Mouse (Mus musculus): ENCODE results near the gene Tmem30c. TPM values are rescaled to one million over a fixed set of nuclear protein-coding genes. Genes with fewer than 3 reads are reported as not detected.

The Tmem30c gene
- polyA plus RNA-seq, 1 experiment, result 1.1 TPM

DNA sequence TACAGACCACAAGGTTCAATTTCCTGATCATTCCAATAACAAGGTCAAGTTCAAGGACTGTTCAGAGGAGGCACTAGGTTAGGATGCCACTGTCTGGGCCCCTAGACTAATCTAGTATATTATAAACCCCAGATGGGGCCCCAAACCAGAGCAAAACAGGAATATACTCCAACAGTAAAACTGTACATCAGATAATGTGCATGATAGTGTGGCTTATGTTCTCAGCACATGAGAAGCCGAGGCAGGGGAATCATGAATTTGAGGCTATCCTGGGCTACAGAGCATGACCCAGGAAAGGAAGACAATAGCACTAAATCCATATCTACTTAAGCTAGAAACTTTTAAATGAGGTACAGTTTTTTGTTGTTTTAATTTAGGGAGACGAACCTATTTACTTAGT is 19.5 kb upstream of the Tmem30c start:
- Histone ChIP-seq H3K4me3 (replicated peaks; ENCODE audit: insufficient read depth, low read depth, low read length) (no peak overlapping the region), H3K27ac (ENCODE audit: insufficient read depth, low read length) (no peak overlapping the region), H3K4me1 (ENCODE audit: control insufficient read depth, insufficient read depth, low read length) (no peaks in the 10 kb centered on the region), H3K27me3 (ENCODE audit: control insufficient read depth, insufficient read depth, low read length) (no peaks in the 10 kb centered on the region)
- no peak for DNase-seq
- TF ChIP-seq CTCF (IDR thresholded peaks at IDR 0.05; ENCODE audit: borderline replicate concordance, insufficient read depth, low read depth, low read length), result no peak
- no peak for TF ChIP-seq POLR2A (IDR thresholded peaks at IDR 0.05; ENCODE audit: borderline replicate concordance, insufficient read depth, low read length)
- WGBS, result 92% methylated on average over 2 of the region's 2 CpGs

DNA sequence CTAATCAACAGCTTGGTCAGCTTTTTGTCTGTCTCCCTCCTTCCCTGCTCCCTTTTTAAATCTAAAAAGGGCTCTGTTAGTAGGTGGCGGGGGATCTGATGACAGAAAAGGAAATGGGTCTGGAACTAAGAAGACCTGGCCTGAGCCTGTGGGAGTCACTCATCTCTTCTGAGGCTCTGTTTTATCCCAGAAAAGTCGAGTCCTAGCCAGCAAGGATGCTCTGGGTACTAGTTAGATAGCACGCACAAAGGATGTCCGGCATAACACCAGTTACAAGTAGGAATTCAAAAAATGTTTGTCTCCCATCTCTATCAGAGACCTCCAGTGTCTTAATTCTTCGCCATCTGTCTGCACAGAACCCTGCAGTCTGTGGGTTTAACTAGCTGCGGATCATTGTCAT is 12.8 kb upstream of the Tmem30c start:
- Histone ChIP-seq H3K27ac (ENCODE audit: insufficient read depth, low read length) (no peak overlapping the region), H3K4me3 (replicated peaks; ENCODE audit: insufficient read depth, low read depth, low read length) (no peak overlapping the region), H3K27me3 (ENCODE audit: control insufficient read depth, insufficient read depth, low read length) (no peaks in the 10 kb centered on the region), H3K4me1 (ENCODE audit: control insufficient read depth, insufficient read depth, low read length) (no peaks in the 10 kb centered on the region)
- DNase-seq, result no peak
- TF ChIP-seq POLR2A (IDR thresholded peaks at IDR 0.05; ENCODE audit: borderline replicate concordance, insufficient read depth, low read length) (no peak), CTCF (IDR thresholded peaks at IDR 0.05; ENCODE audit: borderline replicate concordance, insufficient read depth, low read depth, low read length) (no peak)
- WGBS, result 86% methylated on average over 6 of the region's 6 CpGs

- no peaks in the 10 kb centered on the region for H3K27me3 ChIP-seq (ENCODE audit: control insufficient read depth, insufficient read depth, low read length)
These were observed 11.1 kb upstream of the Tmem30c start for GRCm38 (mm10) chr16:57303716-57304115.

DNA sequence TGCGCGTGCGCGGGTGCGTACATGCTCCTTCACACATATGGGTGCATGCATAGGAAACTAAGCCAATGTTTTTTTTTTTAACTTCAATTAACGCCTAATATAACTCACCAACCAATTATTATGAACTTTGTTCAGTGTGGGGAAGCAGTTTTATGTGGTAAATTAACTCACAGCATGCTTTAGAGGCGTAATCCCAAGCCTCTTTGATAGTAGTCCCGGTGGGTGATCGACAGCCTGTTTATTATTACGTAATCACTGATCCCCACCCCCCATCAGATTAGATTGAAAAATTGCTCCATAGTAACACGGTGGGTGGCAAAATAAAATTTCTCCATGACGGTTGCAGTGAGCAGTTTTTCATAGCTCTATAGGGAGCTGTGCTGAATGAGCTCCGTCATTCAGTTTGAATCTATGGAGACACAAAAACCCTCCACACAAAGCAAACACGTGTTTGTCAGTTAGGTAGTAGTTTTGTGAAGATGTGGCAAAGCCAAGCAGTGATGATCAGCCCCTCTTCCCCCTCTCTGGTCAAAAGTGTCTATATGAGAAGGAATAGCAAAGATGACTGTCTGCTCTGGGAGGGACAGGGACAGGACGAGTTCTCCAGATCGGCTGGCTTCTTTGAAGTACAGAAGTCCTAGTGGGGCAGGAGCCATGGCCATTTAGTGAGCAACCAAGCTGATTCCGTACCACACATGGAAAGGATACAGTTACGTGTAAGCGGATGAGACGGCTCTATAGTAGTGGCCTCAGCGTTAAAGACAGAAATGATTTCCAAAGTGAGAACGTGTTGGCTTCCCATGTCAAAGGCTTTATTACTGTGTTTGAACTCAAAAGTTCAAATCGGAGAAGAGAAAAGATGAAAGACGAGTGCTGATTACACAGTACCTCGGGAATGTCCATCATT is 10.4 kb upstream of the Tmem30c start:
- Histone ChIP-seq H3K27ac (ENCODE audit: insufficient read depth, low read length) (no peak overlapping the region), H3K4me1 (ENCODE audit: control insufficient read depth, insufficient read depth, low read length) (no peaks in the 10 kb centered on the region), H3K4me3 (replicated peaks; ENCODE audit: insufficient read depth, low read depth, low read length) (no peak overlapping the region), H3K27me3 (ENCODE audit: control insufficient read depth, insufficient read depth, low read length) (no peaks in the 10 kb centered on the region)
- no peak for DNase-seq
- TF ChIP-seq POLR2A (IDR thresholded peaks at IDR 0.05; ENCODE audit: borderline replicate concordance, insufficient read depth, low read length) (no peak), CTCF (IDR thresholded peaks at IDR 0.05; ENCODE audit: borderline replicate concordance, insufficient read depth, low read depth, low read length) (no peak)
- whole genome bisulfite sequencing, result 60% methylated on average over 25 of the region's 25 CpGs

More at GRCm38 (mm10) chr16:57303716-57304115, 11.1 kb upstream of the Tmem30c start:
- DNase-seq, result no peak
- TF ChIP-seq CTCF (IDR thresholded peaks at IDR 0.05; ENCODE audit: borderline replicate concordance, insufficient read depth, low read depth, low read length) (no peak), POLR2A (IDR thresholded peaks at IDR 0.05; ENCODE audit: borderline replicate concordance, insufficient read depth, low read length) (no peak)
- no peaks in the 10 kb centered on the region for H3K4me1 ChIP-seq (ENCODE audit: control insufficient read depth, insufficient read depth, low read length)
- 49% methylated on average over 19 of the region's 19 CpGs for WGBS
- H3K27ac ChIP-seq (ENCODE audit: insufficient read depth, low read length), result no peak overlapping the region
- no peak overlapping the region for H3K4me3 ChIP-seq (replicated peaks; ENCODE audit: insufficient read depth, low read depth, low read length)

- TF ChIP-seq CTCF (IDR thresholded peaks at IDR 0.05; ENCODE audit: borderline replicate concordance, insufficient read depth, low read depth, low read length), result no peak
- TF ChIP-seq POLR2A (IDR thresholded peaks at IDR 0.05; ENCODE audit: borderline replicate concordance, insufficient read depth, low read length), result no peak
- Histone ChIP-seq H3K27me3 (ENCODE audit: control insufficient read depth, insufficient read depth, low read length) (no peaks in the 10 kb centered on the region), H3K27ac (ENCODE audit: insufficient read depth, low read length) (no peak overlapping the region), H3K4me3 (replicated peaks; ENCODE audit: insufficient read depth, low read depth, low read length) (no peak overlapping the region), H3K4me1 (ENCODE audit: control insufficient read depth, insufficient read depth, low read length) (no peaks in the 10 kb centered on the region)
- 74% methylated on average over 9 of the region's 9 CpGs for WGBS
- DNase-seq, result no peak
These were observed 8.9 kb upstream of the Tmem30c start for GRCm38 (mm10) chr16:57301512-57302115.

DNA sequence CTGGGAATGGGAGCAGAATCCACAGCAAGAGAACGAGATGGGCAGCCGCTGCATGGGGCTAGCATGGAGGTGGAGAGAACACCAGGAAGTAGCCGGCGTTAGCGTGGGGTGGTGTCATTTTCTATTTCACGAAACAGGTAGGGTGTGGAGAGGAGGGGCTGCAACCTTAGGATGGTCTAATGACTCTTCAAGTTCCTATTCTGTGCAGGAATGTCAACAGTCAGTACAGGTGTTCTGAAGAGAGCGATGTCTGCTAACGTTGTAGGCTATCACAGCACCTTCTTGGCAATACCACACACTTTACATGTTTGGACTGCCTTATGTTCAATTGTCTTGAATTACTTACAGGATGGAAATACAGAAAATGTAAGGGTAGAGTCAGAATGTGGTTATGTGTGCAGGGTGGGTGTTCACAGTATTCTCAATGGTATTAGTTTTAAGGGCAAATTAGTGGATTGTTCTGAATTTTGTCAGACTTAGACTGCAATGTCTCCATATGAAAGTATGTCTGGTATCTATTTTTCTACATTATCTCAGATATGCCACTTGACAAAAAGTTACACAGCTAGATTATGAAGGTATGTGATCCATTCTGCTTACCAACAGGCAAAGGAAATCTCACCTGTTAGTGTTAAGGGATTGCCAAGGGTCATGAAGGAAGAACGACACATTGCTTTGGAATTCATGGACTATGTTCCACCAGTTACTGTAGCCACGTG is 2.7 kb upstream of the Tmem30c start:
- H3K27ac ChIP-seq (ENCODE audit: insufficient read depth, low read length), result no peak overlapping the region
- H3K4me1 ChIP-seq (ENCODE audit: control insufficient read depth, insufficient read depth, low read length), result no peaks in the 10 kb centered on the region
- WGBS, result 86% methylated on average over 10 of the region's 10 CpGs
- no peak for DNase-seq
- no peaks in the 10 kb centered on the region for H3K27me3 ChIP-seq (ENCODE audit: control insufficient read depth, insufficient read depth, low read length)
- TF ChIP-seq CTCF (IDR thresholded peaks at IDR 0.05; ENCODE audit: borderline replicate concordance, insufficient read depth, low read depth, low read length) (no peak), POLR2A (IDR thresholded peaks at IDR 0.05; ENCODE audit: borderline replicate concordance, insufficient read depth, low read length) (no peak)
- H3K4me3 ChIP-seq (replicated peaks; ENCODE audit: insufficient read depth, low read depth, low read length), result no peak overlapping the region

DNA sequence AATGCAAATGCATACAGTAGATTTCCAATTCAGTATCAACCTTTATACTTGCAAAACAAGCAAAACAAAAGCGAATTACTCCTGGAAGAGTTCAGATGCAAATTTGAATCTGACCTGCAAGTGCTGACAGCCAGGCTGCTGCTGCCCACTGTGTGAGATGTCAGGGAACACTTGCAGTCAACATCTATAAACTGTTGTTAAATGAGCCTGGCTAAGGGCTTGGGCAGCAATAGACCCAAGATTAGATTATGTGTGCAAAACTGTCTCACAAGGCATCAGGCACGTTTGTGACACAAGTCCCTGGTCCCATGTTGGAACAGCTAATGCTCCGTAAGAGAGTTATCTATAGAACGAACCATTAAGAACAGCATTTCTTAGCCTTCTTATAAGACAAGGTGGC is 369 bp downstream of the Tmem30c start:
- Histone ChIP-seq H3K27ac (ENCODE audit: insufficient read depth, low read length) (no peak overlapping the region), H3K27me3 (ENCODE audit: control insufficient read depth, insufficient read depth, low read length) (no peaks in the 10 kb centered on the region), H3K4me3 (replicated peaks; ENCODE audit: insufficient read depth, low read depth, low read length) (no peak overlapping the region), H3K4me1 (ENCODE audit: control insufficient read depth, insufficient read depth, low read length) (no peaks in the 10 kb centered on the region)
- no peak for TF ChIP-seq CTCF (IDR thresholded peaks at IDR 0.05; ENCODE audit: borderline replicate concordance, insufficient read depth, low read depth, low read length)
- TF ChIP-seq POLR2A (IDR thresholded peaks at IDR 0.05; ENCODE audit: borderline replicate concordance, insufficient read depth, low read length), result no peak
- no peak for DNase-seq
- 70% methylated on average over 4 of the region's 4 CpGs for WGBS

Data from cerebellum, adult 2 months (tissue).